Mouse (Mus musculus) heart, postnatal 25 days (tissue): ENCODE measurements around the gene Gm21964. TPM values are rescaled to one million over a fixed set of nuclear protein-coding genes. Genes with fewer than 3 reads are reported as not detected.

Source experiments
- DNase-seq: peaks from one replicate; pipeline ENCODE4 v3.0.0; 2022; ENCODE audit warnings: low spot score
- intact Hi-C: fragments of 180-260 bp; cut with DNase I; formaldehyde crosslinking; loops from one replicate; pipeline ENCODE4 v1.15.1; 2025
- total RNA-seq, 2 experiments: library from RNA; stranded (reverse); gene quantifications; 2 replicates each; pipeline ENCODE4 v1.2.3; 2021

The Gm21964 gene
- not detected for total RNA-seq

DNA sequence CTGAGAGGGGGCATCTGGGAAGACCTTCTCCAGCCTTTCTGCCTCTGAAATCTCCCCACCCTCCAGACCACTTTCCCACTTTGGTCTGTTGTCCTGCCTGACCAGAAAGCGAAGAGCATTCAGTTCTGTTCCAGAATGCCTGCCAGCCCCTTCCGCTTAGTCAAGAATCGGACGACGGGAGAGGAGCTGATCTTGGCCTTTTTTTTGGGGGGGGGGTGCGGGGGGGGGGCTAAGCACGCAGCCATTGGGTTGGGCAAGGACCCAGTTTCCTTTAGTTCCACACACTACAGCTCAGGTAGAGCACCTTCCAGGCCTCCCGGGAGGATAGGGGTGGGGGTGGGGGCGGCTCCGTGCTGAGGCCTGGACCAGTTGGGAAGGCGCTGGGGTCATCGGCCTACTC lies at the start of gene Gm21964:
Gm21964 (plus strand) TSS at position 301 of the 400 bp plus-strand sequence.
- intact Hi-C loops = no loop called here
- no peak for DNase-seq

- DNase-seq = no peak
Measured at GRCm38 (mm10) chr8:110051208-110051607, 49.8 kb upstream of the Gm21964 start.

GRCm38 (mm10) chr8:110058207-110058606 lies 42.8 kb upstream of the Gm21964 start:
- no peak for DNase-seq
- intact Hi-C loops = no loop called here

More at GRCm38 (mm10) chr8:110051208-110051607, 49.8 kb upstream of the Gm21964 start:
- intact Hi-C loops = no loop called here

DNA sequence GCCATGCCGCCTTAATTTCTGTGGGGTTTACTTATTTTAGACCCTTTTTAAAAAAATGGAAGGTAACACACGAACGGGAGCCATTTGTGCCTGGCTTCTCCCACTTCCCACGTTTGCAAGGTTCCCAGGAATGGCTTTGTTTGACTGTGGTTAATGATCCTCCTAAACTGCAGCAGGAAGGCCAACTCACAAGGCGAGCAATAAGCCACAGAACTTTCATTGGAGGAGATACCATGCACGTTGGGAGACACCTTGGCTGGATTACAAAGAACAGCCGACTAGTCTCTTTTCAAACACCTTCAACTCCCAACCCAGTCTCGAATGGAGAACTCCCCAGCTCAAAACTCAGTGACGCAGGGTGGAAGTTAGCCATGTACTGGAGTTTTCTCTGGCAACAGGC lies 36.8 kb upstream of the Gm21964 start:
- intact Hi-C loops = no loop called here

DNA sequence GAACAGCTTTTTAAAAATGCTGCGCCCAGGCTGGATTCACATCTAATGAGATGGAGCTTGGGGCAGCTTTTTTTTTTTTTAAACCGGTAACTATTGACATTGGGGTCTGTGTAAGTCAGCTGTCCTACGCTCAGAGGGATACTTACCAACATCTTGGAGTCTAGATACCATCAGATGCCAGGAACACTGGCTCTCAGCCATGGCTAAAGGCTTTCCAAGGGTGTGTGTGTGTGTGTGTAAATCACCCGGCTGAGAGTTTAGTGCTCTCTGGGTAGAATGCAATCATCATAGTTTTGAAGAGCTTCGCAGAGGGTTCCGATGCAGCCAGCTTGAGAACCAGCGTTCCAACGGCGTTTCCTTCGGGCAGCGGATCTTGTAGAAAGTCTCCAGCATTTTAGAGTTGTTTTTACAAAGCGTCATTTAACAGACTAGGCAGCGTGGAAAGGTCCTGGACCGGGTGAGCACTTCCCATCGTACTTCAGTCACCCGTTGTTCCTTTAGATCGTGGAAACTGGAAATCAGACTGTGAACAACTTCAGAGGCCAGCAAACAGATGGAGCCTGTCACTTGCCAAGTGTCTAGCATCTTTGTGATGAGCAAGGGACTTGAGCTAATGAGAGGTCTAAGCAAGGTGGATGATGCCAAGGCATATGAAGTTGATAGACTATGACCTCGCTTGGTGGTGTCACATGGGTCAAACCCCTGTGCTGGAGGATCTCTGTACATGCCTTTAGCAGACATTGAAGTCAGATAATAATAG lies 36.2 kb upstream of the Gm21964 start:
- no peak for DNase-seq
- intact Hi-C loops = no loop called here

More for the DNA sequence above, 36.8 kb upstream of the Gm21964 start:
- DNase-seq = no peak

GRCm38 (mm10) chr8:110065676-110066075 lies 35.3 kb upstream of the Gm21964 start:
- intact Hi-C loops = no loop called here

GRCm38 (mm10) chr8:110069706-110070105 lies 31.3 kb upstream of the Gm21964 start:
- no peak for DNase-seq
- intact Hi-C loops = loop anchor here (5.0 kb wide), 1 partner anchor 217 kb away; no protein-coding TSS in a partner anchor

More at GRCm38 (mm10) chr8:110065676-110066075, 35.3 kb upstream of the Gm21964 start:
- no peak for DNase-seq

DNA sequence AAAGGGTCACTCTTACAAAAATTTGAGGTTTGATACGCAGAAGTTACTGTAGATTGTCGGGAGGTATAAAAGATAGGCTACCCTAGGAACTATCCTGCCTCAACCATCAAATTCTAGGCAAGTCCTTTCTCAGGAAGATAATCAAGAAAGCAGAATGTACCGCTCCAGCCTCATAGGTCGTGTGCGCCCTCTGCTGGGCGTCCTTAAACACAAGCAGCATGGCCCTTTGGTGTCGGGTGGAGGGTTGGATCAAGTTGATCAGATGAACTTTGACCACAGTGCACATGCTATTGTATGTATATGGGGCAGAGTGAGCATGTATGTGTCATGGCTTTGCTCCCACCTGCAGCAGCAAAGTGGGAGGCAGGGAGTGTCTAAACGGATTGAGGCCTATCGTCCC lies 29.4 kb upstream of the Gm21964 start:
- intact Hi-C loops = loop anchor here (1.0 to 5.0 kb wide), 3 partner anchors 60 to 219 kb away; no protein-coding TSS in a partner anchor
- DNase-seq = no peak

DNA sequence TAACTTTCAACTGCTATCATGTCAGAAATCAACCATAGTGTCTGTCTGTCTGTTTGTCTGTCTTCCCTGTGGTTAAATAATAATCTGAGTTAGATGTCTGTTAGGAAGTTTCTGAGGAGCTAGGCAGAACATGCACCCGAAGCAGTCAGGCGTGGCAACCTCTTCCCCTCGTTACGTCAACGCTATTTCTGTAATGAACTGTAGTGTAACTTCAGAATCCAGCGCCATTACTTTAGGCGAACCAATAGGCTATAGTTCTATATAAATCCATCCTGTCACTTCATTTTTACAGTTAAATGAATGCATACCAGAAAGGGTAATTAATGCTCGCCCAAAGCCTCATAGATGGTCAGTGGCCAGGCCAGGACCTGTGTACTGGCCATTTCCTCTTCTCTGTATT lies 26.5 kb upstream of the Gm21964 start:
- intact Hi-C loops = loop anchor here (5.0 kb wide), 1 partner anchor 222 kb away; no protein-coding TSS in a partner anchor
- no peak for DNase-seq

GRCm38 (mm10) chr8:110079282-110080221 lies 21.5 kb upstream of the Gm21964 start, which contains the start of gene Zfp612:
Gene Zfp612 (plus strand): TSS chr8:110079746.
- intact Hi-C loops = no loop called here
- peak; percentile 9 for DNase-seq

GRCm38 (mm10) chr8:110082416-110083105 lies 18.4 kb upstream of the Gm21964 start:
- intact Hi-C loops = no loop called here
- DNase-seq = no peak

- no peak for DNase-seq
- intact Hi-C loops = no loop called here
Measured at GRCm38 (mm10) chr8:110091869-110092268, 9.1 kb upstream of the Gm21964 start.

DNA sequence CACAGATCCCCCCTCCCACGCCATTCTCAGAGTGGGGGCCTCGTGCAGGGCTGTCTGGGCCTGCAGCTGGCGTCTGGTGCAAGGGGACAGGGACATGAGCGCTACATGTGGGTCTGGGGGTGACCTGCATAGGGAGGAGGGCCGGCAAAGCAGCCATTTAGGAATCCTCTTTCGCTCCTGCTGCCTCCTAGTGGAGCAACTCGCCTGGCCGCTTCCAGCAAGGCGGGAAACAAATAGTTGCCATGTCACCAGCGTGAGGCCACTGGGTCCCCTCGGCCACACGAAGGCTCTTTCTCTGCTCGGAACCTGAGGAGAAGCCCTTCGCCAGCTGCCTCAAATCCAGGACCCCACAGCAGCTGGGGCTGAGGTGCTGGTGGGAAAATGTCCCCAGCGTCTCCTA lies 669 bp downstream of the Gm21964 start:
- intact Hi-C loops = no loop called here
- no peak for DNase-seq

DNA sequence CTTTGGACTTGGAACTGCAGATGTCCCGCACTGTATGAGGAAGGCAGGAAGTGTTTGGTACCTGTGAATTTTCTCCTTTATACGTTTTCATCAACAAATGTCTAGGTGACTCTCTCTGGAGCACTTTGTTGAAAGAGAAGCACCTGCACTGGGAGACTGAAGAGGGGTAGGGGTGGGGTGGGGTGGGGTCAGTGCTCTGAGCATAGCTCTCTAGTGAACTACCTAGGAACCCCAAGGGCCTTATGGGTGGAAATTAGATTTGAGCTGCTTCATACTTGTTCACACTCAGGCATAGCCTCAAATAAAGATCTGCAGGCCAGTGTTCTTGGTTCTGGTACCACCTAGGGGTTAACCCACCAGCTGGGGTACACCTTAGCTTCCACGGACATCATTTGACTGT lies 1.6 kb downstream of the Gm21964 start, which contains the start of gene Gm17720:
Gm17720 (minus strand) TSS at position 101 of the 400 bp plus-strand sequence.
- DNase-seq = no peak
- intact Hi-C loops = no loop called here

DNA sequence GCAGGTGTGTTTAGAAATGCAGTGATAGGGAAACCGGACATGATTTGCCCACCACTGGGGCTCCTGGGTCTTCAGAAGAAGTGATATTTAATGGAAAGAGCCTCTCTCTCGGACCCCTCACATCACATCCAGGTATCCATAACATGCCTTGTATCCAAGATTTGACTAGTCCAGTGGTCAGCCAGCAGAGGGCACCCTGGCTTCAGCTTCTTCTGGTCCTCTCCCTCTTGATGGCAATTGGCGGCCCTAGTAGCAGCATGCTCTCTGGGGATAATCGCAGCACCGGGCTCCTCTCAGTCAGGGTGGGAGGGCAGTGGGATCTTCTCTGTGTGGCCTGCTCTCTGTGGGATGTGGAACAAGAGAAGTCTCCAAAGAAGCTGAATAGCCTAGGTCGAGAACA lies 18.7 kb downstream of the Gm21964 start:
- intact Hi-C loops = no loop called here

GRCm38 (mm10) chr8:110130537-110130936 lies 29.5 kb downstream of the Gm21964 start:
- intact Hi-C loops = loop anchor here (5.0 kb wide), 1 partner anchor 347 kb away; no protein-coding TSS in a partner anchor

More for the DNA sequence above, 18.7 kb downstream of the Gm21964 start:
- no peak for DNase-seq

DNA sequence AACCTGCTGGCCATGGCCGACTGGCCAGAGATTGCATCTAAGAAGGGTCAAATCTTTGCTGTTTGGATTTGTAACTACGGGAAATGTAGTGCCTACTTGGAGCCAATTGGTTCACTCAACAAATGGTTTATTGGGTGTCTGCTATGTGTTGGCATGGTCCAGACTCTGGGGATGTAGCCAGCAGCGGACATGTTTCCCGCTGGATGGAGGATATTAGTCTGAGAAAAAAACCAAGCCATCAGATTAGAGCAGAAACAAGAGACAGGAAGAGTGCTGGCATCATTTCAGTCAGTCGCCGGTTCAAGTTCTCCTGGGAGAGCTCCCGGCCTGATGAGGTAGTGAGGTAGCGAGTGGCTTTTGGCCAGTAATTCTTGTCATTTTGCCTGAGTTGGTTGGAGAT lies 33.2 kb downstream of the Gm21964 start:
- intact Hi-C loops = loop anchor here (5.0 kb wide), 1 partner anchor 343 kb away; no protein-coding TSS in a partner anchor
- DNase-seq = no peak

More at GRCm38 (mm10) chr8:110130537-110130936, 29.5 kb downstream of the Gm21964 start:
- DNase-seq = peak; percentile 12

- intact Hi-C loops = no loop called here
- DNase-seq = no peak
Measured at GRCm38 (mm10) chr8:110135515-110135914, 34.5 kb downstream of the Gm21964 start.

- intact Hi-C loops = no loop called here
- DNase-seq = no peak
Measured at GRCm38 (mm10) chr8:110140156-110140555, 39.1 kb downstream of the Gm21964 start.

- intact Hi-C loops = no loop called here
- no peak for DNase-seq
Measured at GRCm38 (mm10) chr8:110140770-110141169, 39.8 kb downstream of the Gm21964 start.
